Mouse (Mus musculus) forelimb bud, embryonic 11.5 days (tissue): ENCODE results near the gene Vps37b.

Experiments
- DNase-seq: peaks from one replicate; pipeline ENCODE4 v3.0.0-alpha.2; 2012; ENCODE audit warnings: low read depth, low spot score

Gene Vps37b

DNA sequence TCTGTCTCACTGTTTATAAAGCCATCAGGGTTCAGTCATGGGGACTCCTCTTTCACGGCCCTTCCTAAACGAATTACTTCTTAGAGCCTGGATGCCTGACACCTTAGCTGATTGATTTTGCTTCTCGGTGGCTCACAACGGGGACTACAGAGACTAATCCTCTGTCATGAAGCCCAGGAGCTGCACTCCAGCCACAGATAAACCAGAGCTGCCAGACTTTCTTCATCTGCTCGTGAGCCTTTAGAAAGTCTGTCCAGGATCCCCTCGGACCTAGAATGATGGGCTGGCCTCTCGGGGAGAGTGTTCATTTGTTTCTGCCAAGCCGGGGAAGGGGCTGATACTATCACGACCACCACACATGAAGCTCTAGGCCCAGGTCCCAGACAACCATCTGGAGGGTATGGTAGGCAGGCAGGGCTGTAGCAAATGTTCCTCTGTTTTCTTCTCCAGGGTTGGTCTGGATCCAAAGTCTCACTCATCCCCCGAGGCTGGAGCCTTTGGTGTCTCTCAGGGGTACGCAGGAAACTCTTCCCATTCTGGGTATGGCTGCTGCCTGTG lies 13.5 kb upstream of the Vps37b start:
- DNase-seq = no peak

DNA sequence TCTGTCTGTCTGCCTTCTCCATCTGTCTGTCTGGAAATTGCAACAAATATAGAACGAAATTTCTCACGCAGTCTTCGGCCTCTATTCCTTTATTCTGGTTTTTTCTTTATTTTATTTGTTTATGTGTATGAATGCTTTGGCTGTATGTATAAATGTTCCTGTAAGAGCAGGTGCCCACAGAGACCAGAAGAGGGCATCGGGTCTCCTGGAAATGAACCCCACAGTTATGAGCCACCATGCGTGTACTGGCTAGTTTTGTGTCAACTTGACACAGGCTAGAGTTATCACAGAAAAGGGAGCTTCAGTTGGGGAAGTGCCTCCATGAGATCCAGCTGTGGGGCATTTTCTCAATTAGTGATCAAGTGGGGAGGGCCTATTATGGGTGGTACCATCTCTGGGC lies 11.9 kb upstream of the Vps37b start:
- DNase-seq = no peak

DNA sequence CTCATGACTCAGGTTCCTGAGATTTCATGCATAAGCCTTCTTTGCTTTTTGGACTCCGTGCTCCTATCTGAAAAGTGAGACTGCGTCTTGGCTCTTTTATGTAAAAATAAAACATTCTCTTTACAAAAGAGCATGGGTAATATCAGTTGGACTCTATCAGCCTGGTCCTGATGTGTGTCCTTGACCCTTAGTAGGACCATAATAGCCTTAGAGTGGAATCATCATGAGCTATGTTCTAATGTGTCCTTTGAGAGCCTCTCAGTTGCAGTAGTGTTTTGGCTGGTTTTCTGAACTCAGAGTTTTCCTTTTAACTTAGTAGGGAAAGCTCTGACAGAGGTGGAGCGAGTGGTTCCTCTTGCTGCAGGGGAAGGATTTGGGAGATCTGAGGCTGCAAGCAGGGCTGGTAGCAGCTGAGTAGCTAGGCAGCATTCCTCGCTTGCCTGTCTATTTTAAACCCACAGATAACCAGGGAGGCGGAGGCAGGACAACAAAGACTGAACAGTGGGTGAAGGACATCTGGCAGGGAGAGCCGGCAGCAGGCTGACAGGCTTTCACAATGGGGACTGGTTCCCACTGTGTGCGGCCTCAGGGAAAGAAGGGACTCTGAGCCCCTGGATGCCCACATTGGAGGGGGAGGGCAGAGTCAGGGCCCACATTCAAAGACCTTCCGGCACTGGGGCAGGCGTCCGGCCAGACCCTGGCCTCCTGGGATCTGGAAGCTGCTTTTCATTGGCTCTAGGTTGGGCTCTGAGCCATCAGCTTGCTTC lies 11.3 kb upstream of the Vps37b start:
- DNase-seq = no peak

DNA sequence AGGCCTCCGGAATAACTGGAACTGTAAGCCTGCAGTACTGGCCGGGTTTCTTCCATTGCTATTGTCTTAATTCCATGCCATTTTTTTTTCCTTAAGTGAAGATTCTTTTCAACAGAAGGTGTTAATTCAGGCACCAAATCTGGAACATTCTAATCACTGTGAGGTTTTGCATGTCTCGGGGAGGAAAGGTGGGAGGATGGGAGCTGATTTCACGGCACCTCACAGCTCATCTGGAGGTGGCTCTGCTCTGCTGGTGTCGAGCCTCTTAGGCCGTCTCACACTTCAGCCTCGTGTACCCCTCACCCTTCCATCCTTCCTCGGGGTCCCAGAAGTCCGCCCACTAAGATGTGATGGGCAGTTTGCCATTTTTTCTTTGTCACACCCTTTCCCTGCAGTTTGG lies 9.0 kb upstream of the Vps37b start:
- no peak for DNase-seq

DNA sequence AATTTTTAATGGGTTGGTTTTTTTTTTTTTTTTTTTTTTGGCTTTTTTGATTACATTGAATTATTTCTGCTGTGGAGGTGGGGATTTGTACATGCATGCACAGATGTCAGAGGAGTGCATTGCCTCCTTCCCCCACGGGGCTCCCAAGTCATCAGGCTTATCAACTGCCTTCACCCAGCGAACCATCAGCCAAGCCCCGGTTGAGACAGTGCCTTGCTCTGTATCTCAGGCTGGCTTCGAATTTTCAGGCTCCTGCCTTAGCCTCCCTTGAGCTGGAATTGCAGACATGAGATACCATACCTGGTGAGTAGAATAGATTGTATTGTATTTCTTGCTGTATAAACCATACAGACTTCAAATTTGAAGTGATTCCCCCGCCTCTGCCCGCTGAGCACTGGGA lies 7.5 kb upstream of the Vps37b start:
- no peak for DNase-seq

DNA sequence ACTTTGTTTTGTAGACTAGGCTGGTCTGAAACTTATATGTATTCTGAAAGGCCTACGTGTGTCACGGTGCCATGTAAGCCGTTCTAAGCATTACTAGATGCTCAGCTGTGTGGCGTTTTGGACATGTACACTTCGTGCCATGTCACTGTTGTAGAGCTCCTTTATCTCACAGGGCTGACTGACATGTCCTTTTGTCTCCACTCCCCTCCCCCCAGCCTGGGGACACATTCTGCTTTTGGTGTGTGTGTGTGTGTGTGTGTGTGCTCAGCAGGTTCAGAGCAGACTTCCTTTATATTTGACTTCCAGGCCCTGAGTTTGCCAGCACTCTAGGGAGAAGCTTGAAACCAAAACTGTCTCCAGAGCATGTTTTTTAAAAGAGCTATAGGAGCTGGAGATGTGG lies 4.8 kb upstream of the Vps37b start:
- DNase-seq = no peak

DNA sequence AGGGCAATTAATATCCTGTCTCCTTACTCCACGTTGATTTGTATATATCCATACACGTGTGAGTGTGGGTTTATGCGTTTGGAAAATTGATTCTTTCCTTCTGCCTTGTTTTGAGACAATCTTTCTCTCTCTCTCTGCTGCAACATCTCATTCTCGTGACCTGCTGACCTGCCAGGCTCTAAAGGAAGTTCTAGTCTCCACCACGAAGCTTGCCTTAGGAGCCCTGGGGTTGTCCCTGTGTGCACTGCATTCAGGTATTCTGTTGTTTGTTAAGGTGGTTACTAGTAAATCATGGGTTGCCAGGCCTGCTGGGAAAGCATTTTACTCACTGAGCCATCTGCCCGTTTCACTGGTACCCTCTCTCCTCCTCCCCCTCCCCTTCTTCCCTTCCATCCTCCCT lies 4.3 kb upstream of the Vps37b start:
- no peak for DNase-seq

DNA sequence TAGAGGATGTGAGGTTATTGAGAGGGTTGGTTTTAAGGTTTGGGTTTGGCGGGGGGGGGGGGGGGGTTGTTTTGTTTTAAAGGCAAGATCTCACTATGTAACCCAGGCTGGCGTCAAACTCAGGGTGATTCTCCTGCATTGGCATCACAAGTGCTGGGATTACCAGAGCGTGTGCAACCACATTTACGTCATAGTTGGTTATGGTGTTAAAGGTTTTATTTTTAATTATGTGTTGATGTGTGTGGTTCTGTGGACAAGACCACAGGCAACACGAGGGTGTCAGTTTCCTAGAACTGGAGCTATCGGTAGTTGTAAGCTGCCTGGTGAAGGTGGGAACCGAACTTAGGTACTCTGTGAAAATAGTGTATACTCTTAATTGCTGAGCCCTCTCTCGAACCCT lies 3.7 kb upstream of the Vps37b start:
- no peak for DNase-seq

DNA sequence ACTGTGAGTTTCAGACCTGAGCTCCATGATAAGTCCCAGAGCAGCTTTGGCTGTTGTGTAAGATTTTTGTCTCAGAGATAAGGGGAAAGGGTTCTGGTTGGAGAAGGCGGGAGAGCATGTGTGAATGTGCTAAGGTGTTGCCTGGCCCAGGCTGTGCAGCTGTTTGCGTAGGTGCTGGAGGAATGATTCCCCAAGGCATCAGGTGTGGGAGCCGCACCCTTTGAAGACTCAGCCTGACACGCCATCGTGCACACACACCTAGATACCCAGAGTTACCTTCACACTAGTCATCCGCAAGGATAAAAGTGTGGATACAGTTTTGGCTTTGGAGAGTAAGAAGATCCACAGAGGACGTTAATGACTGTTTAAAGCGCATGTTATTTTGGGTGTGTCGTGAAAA lies 3.3 kb upstream of the Vps37b start:
- DNase-seq = no peak

DNA sequence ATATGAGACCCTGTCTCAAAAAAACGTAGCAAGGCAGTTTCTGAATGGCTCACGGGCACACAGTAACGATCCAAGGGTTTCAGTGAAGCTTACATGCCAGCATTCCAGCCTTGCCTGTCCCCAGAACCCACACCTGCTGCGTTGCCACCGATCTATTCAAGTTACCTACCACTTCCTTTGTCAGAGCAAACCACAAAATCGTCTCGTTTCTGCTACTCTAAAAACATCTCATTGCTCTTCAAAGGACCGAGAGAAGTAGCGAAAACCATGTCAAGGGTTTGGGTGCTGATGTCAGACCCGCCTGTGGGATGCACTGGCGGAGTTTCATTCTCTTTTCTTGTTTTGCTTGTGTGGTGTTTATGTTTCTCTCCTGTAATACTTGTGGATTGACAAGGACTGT lies 2.4 kb upstream of the Vps37b start:
- no peak for DNase-seq

DNA sequence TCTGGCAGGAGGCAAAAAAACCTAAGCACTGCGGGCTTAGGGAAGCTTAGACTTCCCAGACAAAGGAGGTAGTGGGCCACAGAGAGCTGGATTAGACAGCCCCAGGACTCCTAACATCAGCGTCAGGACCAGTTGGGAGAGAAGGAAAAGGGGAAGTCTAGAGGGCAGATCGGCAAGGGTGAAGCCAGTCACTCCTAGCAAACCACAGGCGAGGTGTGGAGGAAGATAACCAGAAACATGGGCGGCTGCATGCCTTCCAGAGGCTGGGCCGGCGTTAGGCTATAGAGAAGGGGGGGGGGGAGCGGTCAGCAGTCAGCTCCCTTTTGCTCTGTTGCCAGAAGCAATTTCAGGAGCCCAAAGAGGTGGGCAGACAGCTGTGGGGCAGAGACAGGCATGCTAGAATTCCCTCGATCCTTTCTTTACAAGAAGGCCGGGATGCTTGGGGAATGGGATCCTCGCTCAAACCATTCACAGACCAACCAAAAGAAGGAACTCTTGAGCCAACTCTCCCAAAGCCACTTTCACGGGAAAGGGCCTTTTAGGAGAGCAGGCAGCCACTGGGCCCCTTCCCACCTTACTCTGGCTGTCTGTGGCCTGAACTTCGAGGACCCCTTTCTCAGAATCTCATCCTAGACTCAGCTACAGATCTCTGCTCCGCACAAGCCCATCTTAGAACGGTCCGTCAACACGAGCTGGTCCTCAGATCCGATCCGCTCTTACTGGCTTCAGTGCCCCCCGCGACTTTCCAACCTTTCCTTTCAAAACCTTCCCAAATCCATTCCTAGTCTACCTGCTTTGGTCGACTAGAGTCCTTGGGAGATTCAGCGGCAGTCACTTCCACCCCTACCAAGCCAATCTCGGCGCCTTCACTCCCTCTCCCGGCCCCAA lies 758 bp downstream of the Vps37b start:
- DNase-seq = peak; percentile 48

DNA sequence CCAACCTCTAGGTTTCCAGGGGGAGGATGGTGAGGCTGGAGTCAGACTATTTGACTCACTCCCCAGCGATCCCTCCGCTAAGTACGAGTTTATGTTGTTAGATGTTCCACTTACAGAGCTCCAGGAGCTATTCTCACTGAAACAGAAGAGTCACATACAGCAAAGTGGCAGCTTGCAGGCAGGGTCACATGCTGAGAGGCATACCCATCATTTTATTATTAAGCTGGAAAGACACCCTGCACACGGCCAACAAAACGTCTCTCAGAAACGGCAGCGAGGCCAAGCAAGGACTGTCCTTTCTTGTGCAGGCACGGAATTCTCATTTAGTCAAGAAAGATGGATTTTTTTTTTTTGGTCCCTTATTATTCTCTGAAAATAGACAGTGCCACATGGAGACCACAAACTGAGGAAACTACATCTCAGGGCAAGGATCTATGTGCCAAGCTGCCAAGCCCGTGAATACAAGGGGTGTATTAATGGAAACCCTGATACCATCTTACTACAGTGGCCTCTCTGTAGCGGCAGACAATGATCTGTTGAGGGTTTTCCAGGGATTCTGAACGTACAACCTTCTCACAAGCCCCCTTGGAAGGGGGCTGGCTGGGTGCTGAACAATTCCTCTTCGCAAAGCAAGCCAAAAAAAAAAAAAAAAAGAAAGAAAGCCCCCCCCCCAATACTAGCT lies 1.5 kb downstream of the Vps37b start:
- no peak for DNase-seq

DNA sequence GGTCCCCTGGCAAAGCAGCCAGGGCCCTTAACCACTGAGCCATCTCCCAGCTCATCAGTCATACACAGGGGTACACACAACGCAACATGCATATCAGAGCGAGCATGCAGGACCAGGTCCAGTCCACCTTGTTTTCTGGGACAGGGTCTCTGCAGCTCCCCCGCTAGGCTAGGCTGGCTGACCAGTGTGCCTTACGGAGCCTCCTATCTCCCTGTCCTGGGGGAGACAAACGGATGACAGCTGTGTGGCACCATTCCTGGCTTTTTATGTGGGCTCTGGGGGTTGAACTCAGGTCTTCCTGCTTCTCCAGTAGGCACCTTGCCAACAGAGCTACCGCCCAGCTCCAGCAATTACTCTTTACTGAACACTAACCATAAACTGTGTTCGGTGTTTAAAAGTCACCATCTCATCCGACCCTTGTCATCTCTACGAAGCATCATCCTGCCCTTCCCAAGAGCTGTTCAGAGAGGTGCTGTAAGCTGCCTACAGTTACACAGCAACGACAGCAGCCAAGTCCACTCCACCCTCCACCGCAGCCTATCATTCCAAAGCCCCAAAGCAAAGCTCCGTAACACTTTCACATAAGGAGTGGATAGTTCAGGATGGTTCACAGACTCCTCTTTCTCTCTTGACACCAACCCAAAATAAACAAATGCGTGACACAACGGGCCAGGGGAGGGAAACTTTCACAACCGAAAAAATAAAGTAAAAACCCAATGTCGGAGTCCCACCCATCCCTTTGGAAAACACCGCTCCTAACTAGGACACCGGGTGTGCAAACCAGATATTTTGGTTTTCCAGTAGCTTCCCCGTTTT lies 2.6 kb downstream of the Vps37b start:
- no peak for DNase-seq

DNA sequence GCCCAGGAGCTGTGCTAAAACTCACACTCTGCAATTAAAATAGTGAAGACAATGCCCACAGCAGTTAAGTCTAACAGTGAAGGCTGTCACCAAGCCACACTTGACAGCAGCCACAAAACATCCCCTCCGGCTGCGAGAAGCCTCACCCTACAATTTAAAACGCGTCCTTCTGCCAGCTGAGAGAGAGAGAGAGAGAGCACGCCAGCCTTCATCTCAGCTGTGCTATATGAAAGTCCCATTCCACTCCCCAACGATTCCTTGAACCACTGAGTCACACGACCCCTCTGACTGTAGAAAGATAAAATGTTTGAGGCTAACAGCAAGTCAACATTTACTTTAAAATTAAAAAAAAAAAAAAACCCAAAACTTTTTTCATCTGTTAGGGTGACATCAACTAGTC lies 3.4 kb downstream of the Vps37b start:
- no peak for DNase-seq

DNA sequence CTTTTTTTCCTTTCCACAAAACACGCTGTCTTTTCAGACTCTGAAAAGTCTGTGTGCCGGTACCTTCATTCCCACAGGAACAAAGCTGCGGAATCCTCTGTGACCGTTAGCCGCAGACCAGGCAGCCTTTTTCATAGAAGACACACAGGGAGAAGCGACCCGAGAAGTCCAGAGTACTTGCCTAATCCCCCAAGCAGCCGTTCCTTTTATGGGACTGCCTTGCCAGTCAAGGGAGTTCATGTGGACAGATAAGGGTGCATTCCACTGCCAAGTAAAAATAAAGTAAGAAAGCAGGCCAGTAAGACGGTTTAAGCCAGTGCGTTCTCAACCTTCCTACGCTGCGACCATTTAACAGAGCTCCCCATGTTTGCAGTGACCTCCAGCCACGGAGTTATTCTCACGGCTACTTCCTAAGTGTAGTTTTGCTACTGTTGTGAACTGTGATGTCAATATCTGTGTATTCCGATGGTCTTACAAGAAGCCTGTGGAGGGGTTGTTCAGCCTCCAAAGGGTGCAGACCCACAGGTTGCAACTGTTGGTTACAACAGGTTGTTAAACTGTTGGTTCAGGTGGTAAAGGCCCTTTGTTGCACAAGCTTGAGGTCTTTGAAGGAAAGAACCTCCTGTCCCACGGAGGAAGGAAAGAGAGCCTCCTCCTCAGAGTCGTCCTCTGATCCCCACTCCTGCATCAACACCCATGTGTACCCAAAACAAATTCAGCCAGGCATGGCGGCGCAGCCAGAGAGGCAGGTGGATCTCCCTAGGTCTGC lies 4.2 kb downstream of the Vps37b start:
- DNase-seq = no peak

DNA sequence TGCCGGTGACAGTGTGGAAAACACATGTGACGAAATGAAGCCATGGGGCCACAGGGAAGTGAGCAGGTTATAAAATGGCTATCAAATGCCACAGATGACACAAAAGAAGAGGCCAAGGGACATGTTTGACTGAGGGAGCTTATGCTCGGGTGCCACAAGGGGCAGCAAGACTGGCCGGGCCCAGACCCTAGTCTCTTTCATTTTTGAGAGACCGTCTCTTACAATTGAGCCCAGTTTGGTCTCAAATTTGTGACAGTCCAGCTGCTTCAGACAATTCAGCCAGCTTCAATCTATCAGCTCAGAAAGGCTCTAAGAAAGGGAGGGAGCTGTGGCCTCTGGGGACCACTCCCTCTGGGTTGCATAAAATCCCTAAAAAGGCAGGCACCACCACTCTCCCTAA lies 5.5 kb downstream of the Vps37b start:
- no peak for DNase-seq

DNA sequence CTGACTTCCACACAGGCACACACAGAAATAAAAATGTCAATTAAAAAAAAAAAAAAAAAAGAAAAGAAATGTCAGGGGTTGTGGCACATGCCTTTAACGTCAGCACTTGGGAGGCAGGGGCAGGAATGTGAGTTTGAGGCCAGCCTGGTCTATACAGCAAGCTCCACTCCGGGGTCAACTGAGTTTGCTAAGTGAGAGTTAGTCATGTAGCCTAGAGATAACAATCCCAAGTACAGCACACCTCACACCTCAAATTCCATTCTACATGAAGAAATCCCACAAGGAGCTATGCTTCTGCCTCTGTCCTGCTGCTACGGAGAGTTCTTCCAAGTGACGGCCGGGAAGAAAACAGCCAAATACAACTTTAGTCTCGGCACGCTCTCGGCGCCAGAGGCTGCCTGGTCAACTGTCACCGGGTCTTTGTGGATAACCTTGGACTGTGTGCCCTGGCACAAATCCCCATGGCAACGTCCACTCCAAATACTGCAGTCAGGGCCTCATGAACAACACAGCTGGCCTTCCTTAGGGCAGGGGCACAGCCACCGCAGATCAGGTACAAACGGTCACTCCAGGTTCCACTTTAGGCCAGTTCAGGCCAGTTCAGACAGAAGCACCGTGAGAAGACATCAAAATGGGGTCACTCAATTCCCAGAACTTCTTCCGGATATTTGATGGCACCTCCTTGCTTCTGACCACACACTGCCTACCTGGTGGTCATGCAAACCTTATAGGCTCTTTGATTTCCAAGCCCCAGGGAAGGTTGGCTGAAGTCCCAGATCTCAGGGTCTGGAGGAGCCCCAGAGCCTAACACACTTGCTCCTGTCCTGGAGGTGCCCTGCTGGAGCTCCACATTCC lies 6.3 kb downstream of the Vps37b start:
- DNase-seq = no peak

DNA sequence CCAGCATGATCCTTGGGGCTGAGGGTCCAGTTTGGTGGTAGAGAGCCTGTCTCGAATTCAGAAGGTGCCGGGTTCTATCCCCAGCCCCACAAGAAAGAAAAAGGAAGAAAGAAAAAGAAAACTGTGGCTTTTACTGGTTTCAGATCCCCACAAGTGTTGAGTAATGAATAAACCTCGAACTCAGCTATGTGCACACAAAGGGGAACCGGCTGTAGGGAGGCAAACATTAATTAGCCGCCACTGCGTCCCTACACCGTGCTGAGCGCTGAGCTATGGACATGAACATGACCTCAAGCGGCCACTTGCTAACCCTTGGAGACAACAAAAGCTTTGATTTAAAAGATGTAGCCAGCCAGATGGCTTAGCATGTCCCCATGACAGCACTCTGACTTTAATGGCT lies 6.9 kb downstream of the Vps37b start:
- DNase-seq = no peak

DNA sequence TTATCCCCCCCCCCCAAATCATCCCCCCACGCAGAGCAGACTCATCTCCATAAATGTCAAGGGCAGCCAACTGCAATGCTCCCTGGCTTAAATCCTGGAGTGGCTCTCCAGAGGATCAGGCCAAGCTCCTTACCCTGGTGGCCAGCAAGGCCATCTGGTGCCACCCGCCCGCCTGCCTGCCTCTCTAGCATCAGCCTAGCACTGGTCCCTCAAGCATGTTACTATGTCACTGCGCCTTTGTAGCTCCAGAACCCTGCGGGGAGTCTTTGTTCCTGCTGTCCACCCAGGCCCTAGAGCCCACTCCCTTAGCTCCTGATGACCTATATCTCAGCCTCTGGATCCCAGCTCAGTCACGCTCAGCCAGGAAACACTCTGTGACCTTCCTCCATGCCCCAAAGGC lies 7.4 kb downstream of the Vps37b start:
- no peak for DNase-seq

DNA sequence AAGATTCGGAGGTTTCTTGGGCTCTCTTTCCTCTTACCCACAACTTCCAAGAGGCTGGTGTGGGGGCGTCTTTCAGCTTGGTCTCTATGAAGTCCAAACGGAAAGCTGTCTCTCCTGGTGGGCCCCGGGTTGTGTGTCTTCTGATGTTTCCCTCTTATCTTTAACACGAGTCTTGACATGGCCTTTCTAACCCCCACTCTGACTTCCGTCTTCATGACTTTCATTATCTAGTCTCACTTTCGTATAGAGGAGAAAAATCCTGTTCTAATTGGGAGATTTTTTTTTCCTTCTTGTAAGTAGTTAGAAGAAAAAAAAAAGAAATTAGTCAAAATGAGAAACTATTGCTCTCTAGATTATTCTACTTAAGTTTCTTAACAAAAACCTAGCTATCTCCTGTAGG lies 9.7 kb downstream of the Vps37b start:
- DNase-seq = no peak
